Mouse (Mus musculus) mouse trophoblast stem cell (cell line): ENCODE measurements around the gene Trak1.

Experiments
- in situ Hi-C, 2 experiments: fragments of 300-500 bp; cut with MseI, MboI; formaldehyde crosslinking; loops; 2 replicates in 1 of 2; 3 replicates in 1 of 2; pipeline ENCODE4 v1.15.1; 2025

Gene Trak1

DNA sequence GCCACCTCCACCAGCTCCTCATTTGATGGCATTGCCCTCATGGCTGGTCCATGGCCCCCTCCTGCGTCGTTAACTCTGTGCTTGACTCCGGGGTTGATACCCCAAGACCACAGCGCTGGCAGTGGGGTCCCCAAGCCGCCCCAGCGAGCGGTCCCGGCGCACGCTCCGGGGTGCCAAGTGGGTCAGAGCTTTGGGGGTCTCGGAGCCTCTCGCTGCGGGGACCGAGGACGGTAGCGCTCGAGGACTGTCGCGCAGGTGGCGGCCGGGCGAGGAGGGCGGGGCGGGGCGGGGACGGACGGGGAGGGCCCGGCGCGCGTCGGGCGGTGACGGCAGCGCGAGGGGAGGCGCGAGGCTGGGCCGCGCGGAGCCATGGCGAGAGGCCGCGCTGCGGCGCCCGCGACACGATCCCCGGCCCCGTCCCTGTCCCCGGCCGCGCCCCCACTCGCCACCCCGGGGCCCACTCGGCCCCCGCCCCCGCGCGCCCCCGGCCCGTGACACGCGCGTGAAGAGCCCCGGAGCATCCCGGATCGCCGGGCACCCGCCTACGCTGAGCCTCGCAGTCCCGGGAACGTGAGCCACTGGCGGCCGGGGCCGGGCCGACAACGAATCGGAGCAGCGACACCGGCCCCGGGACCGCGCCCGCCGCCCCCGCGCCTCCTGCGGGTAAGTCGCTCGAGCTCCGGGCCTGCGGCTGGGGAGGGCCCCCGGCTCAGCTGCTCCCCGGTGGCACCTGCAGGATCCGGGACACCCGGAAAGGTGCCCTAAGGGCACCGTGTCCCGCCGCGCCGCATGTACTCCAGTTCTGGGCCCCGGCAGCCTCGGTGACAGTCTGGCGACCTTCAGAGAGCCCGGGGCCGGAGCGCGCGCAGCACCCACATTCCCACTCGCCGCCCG lies at the start of gene Trak1:
Gene Trak1, plus strand, starts transcription at position 332 of the 894 bp plus-strand sequence.
- in situ Hi-C loops, result no loop called here

DNA sequence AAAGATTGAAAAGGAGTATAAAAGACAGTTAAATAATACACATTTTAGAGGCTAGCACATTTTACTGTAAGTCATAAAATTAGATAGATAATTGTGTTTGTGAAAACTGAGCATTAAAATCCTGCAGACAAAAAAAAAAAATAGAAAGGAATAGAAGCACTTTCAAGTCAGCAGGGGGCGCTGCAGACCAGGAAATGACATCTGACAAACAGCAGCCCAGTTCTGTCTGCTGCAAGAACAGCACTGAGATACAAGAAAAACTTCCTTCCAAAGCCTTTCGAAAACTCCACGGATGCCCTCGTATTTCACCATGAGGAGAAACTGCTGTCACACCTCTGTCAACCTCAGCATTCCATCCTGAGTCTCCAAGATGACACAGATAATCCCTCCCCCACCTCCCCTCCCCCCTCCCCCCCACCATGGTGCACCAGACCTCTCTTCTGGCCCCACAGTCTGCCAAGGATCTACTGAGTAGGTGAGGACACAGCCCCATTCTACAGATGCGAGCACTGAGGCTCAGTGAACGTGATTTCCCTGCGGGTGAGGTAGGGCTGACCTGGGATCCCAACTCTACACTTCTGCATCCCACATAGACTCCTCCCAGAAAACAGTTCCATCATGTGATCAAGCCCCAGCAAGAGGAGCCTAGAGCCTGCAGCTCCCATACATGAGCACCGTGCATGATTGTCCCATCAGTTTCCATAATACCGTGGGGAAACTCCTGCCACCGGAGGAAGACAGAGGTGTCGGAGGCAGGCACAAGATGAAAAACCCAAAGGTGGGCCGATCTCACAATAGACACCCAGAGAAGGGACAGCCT lies 49.1 kb upstream of the Trak1 start:
- in situ Hi-C loops, result no loop called here

DNA sequence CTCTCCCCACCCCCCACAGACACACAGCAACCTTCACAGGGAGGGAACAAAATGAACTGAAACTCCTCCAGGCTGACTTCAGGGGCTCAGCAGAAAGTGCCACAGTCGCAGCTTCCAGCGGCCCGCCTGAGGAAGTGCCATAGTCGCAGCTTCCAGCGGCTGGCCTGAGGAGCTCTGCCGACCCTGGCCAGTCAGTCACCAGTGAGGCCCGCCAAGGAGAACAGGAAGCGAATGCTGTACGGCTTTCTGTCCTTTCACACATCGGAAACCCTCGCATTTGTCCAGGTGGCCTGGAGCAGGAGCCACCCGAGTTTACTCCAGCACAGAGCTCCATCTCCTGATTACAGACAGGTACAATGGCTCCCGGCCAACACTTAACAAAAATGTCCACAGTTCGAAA lies 47.5 kb upstream of the Trak1 start:
- in situ Hi-C loops, result loop anchor here in 1 of 2 experiments (25.0 kb wide), 1 partner anchor 362 kb away; no protein-coding TSS in a partner anchor

DNA sequence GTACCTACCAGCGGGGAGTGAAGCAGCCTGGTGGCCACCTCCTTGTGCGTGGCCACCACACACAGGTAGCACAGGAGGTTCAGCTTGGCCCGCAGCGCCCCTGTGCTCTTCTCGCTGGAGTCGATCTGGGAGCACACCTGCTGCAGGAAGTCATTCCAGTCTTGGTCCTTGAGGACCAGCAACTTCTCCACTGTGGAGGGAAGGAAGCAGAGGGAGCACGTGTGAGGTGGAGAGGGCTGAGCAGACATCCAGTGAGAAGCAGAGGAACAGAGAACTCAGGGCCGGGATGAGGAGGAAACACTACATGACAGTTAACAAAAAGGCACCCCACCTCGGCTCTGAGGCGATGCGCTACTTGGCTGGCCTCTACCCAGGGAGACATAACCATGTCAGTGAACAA lies 46.4 kb upstream of the Trak1 start:
- in situ Hi-C loops, result loop anchor here in 1 of 2 experiments (25.0 kb wide), 1 partner anchor 361 kb away; no protein-coding TSS in a partner anchor

DNA sequence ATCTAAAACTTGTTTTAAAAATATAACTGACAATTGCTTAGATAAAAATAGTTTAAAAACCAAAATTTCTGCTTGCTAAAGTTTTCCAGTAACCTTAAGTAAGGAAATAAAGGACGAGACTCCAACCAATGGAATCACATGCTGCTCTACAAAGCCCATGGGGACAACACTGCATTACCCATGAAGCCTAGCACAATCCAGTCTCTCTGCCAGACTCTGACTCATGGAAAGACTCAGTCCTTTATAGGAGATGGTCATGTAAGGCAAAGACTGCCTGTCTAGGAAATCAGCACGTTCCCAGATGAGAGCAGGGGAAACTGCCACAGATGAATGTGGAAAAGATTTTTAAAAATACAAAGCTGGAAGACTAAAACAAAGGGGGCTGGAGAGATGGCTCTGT lies 43.3 kb upstream of the Trak1 start:
- in situ Hi-C loops, result loop anchor here in 1 of 2 experiments (25.0 kb wide), 1 partner anchor 358 kb away; no protein-coding TSS in a partner anchor

DNA sequence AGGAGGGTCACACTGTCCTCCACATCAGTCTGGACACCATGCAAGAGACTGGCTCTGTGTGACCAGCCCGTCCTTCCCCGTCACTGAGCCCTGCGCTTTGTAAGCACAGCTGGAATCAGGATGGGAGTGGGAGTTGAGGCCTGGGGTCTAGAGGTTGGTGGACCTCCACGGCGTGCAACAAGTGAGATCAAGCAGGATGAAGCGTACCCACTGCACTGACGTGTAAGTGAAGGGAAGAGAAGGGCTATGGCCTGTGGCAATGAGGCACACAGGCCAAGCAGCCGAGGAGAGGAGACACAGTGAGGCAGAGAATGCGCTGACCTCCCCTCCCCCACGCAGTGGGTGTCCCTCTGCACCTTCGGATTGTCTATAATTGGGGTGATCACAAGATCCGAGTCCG lies 42.5 kb upstream of the Trak1 start:
- in situ Hi-C loops, result loop anchor here in 1 of 2 experiments (25.0 kb wide), 1 partner anchor 358 kb away; no protein-coding TSS in a partner anchor

DNA sequence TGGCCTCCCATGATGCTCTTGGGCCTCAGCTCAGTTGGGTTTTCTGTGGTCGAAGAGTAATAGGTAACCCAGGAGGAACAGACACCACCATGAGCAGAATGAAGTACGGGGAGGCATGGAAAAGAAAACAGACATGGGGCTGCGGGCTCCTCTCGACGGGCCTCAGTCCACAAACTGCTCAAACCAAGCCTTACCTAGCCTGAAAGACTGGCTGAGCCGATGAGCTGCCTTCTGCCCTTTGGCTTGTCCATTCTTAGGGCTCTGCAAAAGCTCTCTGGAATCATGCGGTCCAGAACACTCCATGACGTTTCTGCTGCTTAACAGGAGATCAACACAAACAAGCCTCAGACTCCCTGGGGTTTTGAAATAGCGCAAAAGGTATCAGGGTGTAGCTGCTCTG lies 40.2 kb upstream of the Trak1 start:
- in situ Hi-C loops, result loop anchor here in 1 of 2 experiments (25.0 kb wide), 1 partner anchor 355 kb away; no protein-coding TSS in a partner anchor

DNA sequence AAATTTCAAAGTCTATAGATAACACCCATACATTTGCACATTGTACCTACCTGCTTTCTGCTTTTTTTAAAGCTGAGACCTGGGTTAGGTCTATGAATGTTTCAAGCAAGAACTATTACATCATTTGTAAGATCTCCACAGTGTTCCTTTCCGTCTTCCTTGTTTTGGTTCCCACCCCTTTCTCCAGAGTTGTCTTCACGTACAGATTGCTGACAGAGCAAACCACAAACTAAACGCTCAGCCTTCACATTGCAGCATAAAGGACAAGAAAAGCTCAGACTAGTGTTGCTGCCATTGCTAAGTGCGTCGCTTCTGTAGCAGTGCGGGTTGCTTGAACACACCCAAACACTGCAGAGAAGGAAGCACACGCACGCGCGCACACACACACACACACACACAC lies 32.0 kb upstream of the Trak1 start:
- in situ Hi-C loops, result loop anchor here in 1 of 2 experiments (25.0 kb wide), 1 partner anchor 347 kb away; no protein-coding TSS in a partner anchor

DNA sequence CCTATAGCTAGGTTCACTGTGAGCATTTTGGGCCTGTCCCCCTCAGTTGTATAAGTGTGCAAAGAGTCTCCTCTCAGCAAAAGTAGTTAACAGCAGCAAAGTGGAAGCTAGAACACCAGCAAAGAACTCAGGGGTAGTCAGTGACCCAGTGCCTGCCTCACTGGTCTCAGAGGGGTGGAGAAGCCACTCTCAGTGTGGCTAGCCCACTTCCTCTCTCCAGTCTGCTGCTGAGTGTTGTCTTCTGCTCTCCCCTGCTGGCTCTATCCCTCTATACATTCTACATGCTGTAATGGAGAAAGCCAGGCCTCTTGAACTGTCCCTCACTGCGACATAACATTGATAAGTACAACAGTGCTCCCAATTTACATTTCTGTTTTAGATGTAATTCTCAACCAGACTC lies 26.2 kb upstream of the Trak1 start:
- in situ Hi-C loops, result loop anchor here in 1 of 2 experiments (25.0 kb wide), 1 partner anchor 341 kb away; no protein-coding TSS in a partner anchor

DNA sequence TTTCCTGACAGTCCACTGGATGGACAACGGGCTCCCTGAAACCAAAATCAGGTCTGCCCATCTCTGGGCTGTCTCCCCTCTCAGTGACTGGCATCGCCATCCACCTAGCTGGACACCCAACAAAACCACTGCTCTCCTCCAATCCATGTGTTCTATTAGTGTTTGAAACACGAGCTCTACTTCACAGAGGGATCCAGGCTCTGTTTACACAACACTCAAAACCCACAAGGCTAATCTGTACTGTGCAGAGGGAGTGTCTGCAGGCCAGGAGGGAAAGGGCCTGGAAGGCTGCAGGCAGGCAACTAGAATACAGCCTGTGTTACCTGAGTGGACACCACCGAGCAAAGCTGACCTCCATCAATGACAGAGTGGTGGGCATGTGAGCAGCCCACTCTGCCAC lies 25.7 kb upstream of the Trak1 start:
- in situ Hi-C loops, result loop anchor here in 1 of 2 experiments (25.0 kb wide), 1 partner anchor 341 kb away; no protein-coding TSS in a partner anchor

DNA sequence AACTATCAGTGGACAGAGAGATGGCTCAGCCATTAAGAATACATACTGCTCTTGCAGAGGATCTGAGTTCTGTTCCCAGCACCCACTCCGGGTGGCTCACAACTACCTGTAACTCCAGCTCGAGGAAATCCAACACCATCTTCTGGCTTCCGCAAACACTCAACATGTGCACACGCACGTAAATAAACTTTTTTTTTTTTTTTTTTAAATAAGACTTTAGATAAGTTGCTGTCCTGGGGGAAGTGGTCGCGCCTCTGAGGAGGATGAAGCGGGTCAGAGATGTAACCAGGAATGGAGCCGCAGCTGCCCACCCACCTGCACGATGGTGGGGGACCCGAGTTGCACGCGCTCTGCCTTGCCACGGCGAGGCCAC lies 20.6 kb upstream of the Trak1 start:
- in situ Hi-C loops, result no loop called here

DNA sequence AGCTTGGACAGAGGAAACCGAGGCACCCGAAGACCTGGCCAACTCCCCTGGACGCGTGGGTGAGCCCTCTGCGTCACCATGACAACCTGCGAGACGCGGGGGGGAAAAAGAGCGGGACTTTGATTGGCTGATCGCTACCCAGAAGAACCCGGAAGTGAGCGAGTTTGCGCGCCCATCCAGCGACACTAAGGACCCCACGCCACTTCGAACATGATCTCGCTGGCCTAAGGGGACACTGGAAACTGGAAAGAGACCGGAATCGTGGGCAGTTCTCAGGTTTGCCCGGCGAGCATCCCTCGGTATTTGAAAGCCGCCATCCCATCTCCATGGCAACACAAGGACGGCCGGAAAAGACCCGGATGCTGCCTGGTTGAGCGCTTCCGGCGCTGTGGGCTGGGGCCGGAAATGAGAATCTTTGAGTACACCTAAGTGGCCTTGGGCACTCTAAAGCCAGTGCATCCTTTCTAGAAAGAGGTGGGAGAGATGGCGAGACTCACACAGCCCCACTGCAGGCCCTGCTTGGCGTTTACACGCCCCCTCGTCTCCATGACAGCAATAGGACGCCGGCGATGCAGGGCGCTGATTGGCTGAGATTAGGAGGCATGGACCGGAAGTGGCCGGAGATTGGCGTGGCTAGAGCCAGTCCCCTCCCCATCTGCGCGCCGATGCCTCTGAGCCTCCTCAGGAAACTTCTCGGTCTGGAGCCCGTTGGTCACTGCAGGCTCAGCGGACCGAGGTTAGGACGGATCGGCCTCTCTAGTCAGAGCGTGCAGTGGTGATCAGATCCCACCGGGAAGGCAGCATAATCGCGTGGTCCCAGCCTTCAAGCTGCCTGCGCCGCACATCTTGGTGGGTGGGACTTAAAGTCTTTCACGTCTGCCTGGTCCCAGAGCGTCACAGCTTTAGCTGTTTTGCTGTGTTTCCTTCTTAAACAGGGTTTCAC lies 19.9 kb upstream of the Trak1 start, which contains the start of gene Ulk4:
Gene Ulk4, minus strand, starts transcription at position 80 of the 943 bp plus-strand sequence.
- in situ Hi-C loops, result no loop called here

DNA sequence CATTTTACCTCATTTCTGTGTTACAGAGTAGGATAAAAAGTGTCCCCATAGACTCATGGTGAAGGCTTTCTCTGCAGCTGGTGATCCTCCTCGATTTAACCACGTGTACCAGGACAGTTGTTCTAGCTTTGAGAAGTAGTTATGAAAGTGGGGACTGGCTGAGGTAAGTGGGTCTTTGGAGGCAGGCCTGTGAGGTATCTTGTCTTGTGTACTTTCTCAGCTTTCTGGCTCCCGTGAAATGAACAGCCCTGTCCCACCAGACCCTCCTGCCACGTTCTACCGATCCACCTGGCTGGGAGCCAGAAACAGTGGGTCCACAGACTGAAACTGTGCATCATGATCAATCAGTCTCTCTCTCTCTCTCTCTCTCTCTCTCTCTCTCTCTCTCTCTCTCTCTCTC lies 18.1 kb upstream of the Trak1 start:
- in situ Hi-C loops, result no loop called here

DNA sequence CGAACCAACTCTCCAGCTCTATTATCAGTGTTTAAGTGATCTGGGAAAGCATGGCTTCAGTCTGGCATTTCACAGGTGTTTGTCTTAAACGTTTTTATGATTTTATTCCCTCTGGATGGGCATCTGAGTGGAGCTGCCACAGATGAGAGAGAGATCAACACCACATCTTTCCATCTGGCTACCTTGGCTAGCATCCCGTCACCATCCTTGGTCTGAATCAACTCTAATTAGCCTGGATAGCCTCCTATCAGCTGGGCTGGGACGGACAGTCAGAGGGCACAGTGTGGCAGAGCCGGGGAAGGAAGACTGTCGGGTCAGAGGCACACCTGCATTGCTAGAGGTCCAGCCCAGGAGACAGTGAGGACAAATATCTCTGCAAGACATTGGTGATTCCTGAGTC lies 15.4 kb upstream of the Trak1 start:
- in situ Hi-C loops, result loop anchor here in 1 of 2 experiments (10.0 kb wide), 1 partner anchor 103 kb away; no protein-coding TSS in a partner anchor

DNA sequence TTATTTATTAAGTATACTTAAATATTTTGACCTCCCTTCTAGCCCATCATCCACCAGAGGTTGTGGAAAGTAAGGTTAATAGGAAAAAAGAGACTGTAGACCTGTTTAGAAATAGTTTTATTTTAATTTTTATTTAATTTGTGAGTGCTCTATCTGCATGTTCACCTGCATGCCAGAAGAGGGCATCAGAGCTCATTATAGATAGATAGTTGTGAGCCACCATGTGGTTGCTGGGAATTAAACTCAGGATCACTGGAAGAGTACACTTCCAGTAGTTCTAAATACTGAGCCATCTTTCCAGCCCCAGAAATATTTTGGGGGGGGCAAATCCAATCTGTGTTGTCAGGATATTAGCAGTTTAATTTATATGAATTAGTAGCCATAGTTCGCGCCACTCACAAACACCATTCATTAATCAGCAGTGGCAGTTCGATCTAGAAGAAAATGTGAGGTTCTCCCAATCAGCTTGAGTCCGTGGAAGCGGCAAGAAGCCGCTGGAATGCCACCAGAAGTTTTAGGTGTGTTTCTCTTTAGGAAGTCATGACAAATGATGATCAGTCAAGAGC lies 13.6 kb upstream of the Trak1 start:
- in situ Hi-C loops, result loop anchor here in 1 of 2 experiments (10.0 kb wide), 1 partner anchor 101 kb away; no protein-coding TSS in a partner anchor

DNA sequence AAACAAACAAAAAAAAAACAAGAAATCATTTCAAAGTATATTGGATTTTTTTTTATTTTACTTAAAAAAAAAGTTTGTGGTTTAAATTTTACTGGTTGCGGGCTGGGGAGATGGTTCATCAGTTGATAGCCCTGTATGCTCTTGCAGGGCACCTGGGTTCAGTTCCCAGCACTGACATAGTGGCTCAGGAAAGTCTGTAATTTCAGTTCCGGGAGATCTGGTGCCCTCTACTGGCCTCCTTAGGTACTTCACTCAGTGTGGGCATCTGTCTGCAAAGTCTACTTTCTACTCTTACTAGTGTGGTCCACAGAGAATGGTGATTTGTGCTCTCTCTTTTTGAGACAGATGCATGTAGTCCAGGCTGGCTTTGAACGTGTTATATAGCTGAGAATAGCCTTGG lies 12.9 kb upstream of the Trak1 start:
- in situ Hi-C loops, result loop anchor here in 1 of 2 experiments (10.0 kb wide), 1 partner anchor 100 kb away; no protein-coding TSS in a partner anchor

DNA sequence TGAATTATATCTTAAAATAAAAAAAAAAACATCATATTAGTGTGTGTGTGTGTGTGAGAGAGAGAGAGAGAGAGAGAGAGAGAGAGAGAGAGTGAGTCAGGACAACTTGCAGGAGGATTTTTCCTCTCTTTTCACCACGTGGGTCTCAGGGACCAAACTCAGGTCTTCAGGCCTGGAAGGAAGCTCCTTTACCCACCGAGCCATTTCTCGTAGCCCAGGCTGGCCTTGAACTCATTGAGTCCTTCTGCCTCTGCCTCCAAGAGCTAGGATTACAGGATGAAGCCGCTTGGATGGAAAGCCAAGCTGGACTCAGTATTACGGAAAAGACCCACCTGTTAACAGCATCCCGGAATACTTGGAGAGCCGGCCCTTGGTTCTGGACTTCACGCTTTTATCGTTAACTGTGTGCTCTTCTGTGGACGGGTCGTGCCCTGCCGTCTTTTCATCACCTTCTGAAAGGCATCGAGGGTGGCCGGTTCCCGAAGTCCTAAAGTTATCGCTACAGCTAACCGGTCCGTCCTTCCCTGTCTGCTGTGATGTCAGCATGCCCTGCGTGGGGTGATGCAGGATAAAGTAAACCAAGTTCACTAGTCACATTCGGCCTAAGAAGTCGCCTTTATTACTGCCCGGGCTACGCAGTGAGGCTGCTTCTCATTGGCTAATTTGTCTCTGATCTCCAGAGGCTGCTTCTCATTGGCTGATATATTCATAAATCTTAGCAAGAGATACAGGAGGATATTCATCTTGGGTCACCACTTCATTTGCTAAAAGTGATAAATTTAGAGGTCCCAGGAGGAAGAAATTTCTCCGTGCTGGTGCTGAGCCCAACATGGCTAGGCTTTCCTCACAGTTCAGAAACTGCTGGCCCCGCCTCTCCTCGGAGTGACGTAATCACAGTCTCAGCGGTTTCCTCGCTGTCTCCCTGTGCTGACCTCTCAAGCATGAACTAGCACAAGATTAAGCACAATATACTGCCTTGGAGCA lies 11.7 kb upstream of the Trak1 start:
- in situ Hi-C loops, result loop anchor here in 1 of 2 experiments (10.0 kb wide), 1 partner anchor 99 kb away; no protein-coding TSS in a partner anchor

DNA sequence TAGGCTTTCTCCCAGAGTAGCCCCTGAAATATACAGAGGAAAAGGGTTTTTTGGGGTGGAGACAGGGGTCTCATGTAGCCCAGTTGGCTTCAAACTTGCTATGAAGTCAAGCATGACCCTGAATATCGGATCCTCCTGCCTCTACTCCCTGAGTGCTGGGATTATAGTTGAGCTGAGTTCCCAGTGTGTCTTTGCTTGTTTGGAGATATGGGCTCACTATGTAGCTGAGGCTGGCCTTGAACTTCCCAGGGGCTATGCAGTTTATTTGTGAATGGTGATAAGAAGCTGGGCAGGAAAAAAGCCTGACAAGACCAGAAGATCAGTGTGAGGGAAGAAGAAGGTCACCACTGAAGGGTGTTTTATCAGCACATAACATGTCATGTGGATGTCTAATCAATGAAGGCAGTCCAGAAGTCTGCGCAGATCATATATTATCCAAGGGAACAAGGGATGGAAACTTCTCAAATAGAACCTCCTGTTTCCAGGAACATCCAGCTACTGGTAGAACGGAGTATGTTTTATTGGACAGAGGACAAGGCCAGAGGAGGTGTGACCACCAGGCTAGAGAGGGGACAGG lies 10.9 kb upstream of the Trak1 start:
- in situ Hi-C loops, result loop anchor here in 1 of 2 experiments (10.0 kb wide), 1 partner anchor 98 kb away; no protein-coding TSS in a partner anchor
